Mouse (Mus musculus) forebrain, embryonic 12.5 days (tissue): ENCODE measurements around the gene Pip4k2b. TPM values are rescaled to one million over a fixed set of nuclear protein-coding genes. Genes with fewer than 3 reads are reported as not detected.
"Not testable (repeated sequence)": the region's sequence is repeated elsewhere in the genome, so short reads cannot be mapped to it uniquely, and the experiment has no call there.

Experiments
- ATAC-seq: fragments of 200-750 bp; cut with Nextera tagmentation; 2 replicates; pipeline ENCODE4 v1.8.0; 2017; ENCODE audit warnings: moderate TSS enrichment; ENCODE audit not compliant: low FRiP score
- H3K27ac ChIP-seq: fragments of 300-500 bp; sonication (generic); 2 replicates; pipeline ENCODE4 v1.5.1; 2016; ENCODE audit warnings: mild to moderate bottlenecking
- H3K27me3 ChIP-seq: fragments of 300-500 bp; sonication (generic); 2 replicates; pipeline ENCODE4 v1.6.1; 2016; ENCODE audit warnings: mild to moderate bottlenecking
- H3K36me3 ChIP-seq: fragments of 300-500 bp; sonication (generic); replicated peaks from 2 replicates; pipeline ENCODE4 v1.6.1; 2016; ENCODE audit warnings: mild to moderate bottlenecking
- H3K4me1 ChIP-seq: fragments of 300-500 bp; sonication (generic); 2 replicates; pipeline ENCODE4 v1.6.1; 2016
- H3K4me2 ChIP-seq: fragments of 300-500 bp; sonication (generic); 2 replicates; pipeline ENCODE4 v1.6.1; 2016; ENCODE audit warnings: mild to moderate bottlenecking, moderate library complexity
- H3K4me3 ChIP-seq: fragments of 300-500 bp; sonication (generic); replicated peaks from 2 replicates; pipeline ENCODE4 v1.5.1; 2016; ENCODE audit warnings: mild to moderate bottlenecking
- H3K9ac ChIP-seq: fragments of 300-500 bp; sonication (generic); 2 replicates; pipeline ENCODE4 v1.6.1; 2016; ENCODE audit warnings: mild to moderate bottlenecking
- H3K9me3 ChIP-seq: fragments of 300-500 bp; sonication (generic); 2 replicates; pipeline ENCODE4 v1.6.1; 2016
- WGBS: fragments of 180-500 bp; shearing (Covaris S2); methylation state at CpG from one replicate; pipeline ENCODE4 v1.1.7; 2016; 5-methylcytosine and 5-hydroxymethylcytosine counted together
- polyA plus RNA-seq: library from polyadenylated mRNA; unstranded; fragments of >200 nt; fragmentation: Nextera tagmentation; extraction: Ambion mirVana; gene quantifications from 2 replicates; pipeline ENCODE4 v1.2.1, GENCODE M21; 2016

The Pip4k2b gene
- polyA plus RNA-seq, 1 experiment from 2014 or later: 2.7 TPM

DNA sequence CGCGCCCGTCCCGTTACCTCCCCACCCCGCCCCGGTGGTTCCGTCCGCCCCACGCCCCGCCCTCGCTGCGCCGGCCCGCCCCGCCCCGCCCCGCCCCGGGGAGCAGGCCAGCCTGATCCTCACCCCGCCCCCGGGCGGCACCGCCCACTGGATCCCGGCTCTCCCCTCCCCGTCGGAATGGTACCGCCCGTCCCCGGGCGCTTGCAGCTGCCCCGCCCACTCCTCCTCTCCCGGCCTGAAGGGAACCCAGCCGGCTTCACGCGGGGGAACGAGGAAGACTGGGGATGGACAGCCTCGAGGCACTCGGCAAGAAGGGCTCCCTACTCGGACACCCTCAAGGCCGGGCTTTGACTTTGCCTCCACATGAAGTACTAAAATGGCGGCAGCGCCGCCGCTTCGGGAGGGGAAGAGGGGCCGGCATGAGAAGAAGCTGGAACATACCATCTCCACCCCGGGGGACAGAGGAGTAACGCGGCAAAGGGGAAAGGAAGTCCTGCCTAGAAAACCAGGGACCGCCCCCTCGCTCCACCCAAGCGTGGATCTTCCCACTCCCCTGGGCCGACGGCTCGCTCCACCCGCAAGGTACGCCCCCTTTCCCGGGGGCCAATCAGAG lies 320 bp upstream of the Pip4k2b start:
- H3K9ac ChIP-seq: peak overlapping the region; percentile 80
- H3K27ac ChIP-seq: peak overlapping the region; percentile 92
- H3K4me1 ChIP-seq: peaks cover 27% of the 10 kb centered on the region
- ATAC-seq: peak; percentile 97
- H3K4me2 ChIP-seq: peak overlapping the region; percentile 78
- H3K9me3 ChIP-seq: no peaks in the 10 kb centered on the region
- no peaks in the 10 kb centered on the region for H3K27me3 ChIP-seq
- H3K36me3 ChIP-seq: peaks cover 34% of the 10 kb centered on the region
- peak overlapping the region; percentile 72 for H3K4me3 ChIP-seq
- WGBS: under 1% methylated on average over 32 of the region's 57 CpGs

DNA sequence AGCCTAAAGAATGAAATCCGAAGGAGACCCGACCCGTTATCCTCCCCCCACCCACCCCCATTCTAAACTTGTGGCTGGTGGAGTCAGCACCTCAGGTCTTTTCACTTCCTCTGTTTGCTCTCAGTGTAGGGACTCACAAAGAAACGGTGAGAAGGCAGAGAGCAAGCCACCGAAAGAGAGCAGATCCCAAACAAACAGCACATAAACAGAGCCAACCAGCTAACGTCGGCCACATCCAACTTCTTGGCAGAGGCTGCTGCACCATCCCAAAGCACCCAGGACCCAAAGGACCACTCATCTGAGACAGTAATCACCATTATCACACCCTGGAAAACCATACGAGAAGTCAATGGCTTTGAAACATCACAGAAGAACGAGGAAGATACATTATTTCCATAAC lies 1.1 kb downstream of the Pip4k2b start:
- Histone ChIP-seq H3K9ac (peak overlapping the region; percentile 80), H3K36me3 (peaks cover 23% of the 10 kb centered on the region), H3K27me3 (no peaks in the 10 kb centered on the region), H3K9me3 (no peaks in the 10 kb centered on the region), H3K4me1 (peaks cover 28% of the 10 kb centered on the region), H3K27ac (0 out of 2 replicates have a peak overlapping the region, but pooled peaks have one; percentile 86), H3K4me2 (peak overlapping the region; percentile 78), H3K4me3 (peak overlapping the region; percentile 72)
- ATAC-seq: no peak
- WGBS: 51% methylated on average over 9 of the region's 9 CpGs

DNA sequence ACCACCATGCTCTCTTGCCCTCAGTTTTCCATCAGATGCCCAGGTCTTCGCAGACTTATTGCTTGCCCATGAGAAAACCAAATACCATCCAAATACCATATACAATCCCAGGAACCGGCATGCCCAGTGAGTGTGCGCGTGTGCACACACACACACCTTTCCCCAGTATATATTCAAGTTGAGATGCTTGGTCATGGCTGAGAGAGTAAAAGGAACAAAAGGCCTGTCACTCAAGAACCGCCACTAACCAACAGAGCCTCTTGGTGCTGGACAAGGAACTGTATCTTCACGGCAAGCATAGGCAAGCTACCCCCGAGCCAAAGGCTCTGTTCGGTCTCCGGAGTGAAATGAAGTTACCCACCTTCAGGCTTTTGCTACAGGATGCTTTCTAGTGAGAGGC lies 1.9 kb downstream of the Pip4k2b start:
- ATAC-seq: no peak
- peak overlapping the region; percentile 72 for H3K4me3 ChIP-seq
- WGBS: 78% methylated on average over 9 of the region's 9 CpGs

DNA sequence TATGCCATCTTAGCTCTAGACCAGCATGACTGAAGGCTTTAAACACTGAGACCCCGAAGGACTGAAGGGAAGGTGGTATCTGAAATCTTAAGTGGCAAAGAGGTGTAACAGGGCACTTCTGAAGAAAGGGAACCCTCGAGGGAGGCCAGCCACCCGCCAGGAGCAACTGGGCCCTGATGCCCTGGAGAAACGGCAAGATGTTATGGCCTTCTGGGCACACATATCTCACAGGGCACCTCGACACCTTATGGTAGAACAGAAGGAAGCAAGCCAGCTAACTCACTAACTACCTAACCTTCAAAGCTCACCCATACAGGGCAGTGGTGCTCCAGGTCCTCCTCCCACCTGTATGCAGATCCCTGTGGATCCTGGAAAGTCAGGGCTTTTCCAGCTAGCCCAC lies 2.3 kb downstream of the Pip4k2b start:
- H3K4me3 ChIP-seq: no peak overlapping the region
- no peaks in the 10 kb centered on the region for H3K27me3 ChIP-seq
- ATAC-seq: no peak
- peaks cover 13% of the 10 kb centered on the region for H3K36me3 ChIP-seq
- H3K4me1 ChIP-seq: peaks cover 28% of the 10 kb centered on the region
- H3K9me3 ChIP-seq: no peaks in the 10 kb centered on the region
- peak overlapping the region; percentile 78 for H3K4me2 ChIP-seq
- 97% methylated on average over 5 of the region's 5 CpGs for WGBS
- H3K27ac ChIP-seq: no peak overlapping the region
- H3K9ac ChIP-seq: no peak overlapping the region

More for the DNA sequence above, 1.9 kb downstream of the Pip4k2b start:
- Histone ChIP-seq H3K4me1 (peaks cover 28% of the 10 kb centered on the region), H3K9me3 (no peaks in the 10 kb centered on the region), H3K36me3 (peaks cover 16% of the 10 kb centered on the region), H3K4me2 (peak overlapping the region; percentile 78), H3K27ac (no peak overlapping the region), H3K9ac (peak overlapping the region; percentile 29; the same call in 1 of the 2 replicates), H3K27me3 (no peaks in the 10 kb centered on the region)

DNA sequence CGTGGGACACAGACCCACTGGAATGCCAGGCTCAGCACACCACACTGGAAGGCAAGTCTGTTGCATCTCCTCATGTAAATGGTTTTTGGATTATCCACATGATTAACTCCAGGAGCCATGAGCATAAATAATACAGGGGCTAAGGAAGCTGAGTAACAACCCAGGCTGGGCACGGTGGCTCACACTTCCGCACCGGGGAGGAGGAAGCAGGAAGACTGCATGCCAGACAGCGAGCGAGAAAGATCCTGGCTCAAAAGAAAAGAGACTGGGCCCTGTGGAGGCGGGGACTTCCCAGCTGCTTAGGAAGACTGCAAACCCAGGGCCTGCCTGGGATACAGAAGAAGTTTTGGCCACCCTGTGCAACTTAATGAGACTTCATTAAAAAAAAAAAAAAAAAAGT lies 4.3 kb downstream of the Pip4k2b start:
- 42% methylated on average over 7 of the region's 7 CpGs for whole genome bisulfite sequencing
- no peak overlapping the region for H3K4me3 ChIP-seq
- no peak overlapping the region for H3K9ac ChIP-seq
- peaks cover 28% of the 10 kb centered on the region for H3K4me1 ChIP-seq
- 0 out of 2 replicates have a peak overlapping the region, but pooled peaks have one; percentile 25 for H3K27ac ChIP-seq
- no peaks in the 10 kb centered on the region for H3K9me3 ChIP-seq
- H3K27me3 ChIP-seq: no peaks in the 10 kb centered on the region
- H3K36me3 ChIP-seq: no peaks in the 10 kb centered on the region; the same call in 1 of the 2 replicates
- no peak for ATAC-seq
- no peak overlapping the region; the same call in 1 of the 2 replicates for H3K4me2 ChIP-seq

DNA sequence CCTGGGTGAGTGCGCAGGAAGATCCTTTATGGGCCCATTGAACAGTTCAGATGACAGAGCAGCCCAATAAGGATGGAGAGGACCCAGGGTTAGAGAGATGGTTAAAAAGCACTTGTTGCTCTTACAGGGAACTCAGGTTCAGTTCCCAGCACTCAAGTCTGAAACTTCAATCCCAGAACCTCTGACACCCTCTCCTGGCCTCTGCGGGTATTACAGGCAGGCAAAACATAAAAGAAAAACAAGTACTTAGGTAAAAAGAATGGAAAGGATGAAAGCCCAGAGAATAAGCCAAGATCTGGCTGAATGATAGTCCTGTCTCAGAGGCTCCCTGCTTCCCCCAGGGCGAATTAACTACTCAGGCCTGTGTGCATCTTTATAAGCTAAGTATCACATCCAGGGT lies 5.3 kb downstream of the Pip4k2b start:
- no peaks in the 10 kb centered on the region for H3K27me3 ChIP-seq
- WGBS: 90% methylated on average over 3 of the region's 3 CpGs
- no peaks in the 10 kb centered on the region for H3K9me3 ChIP-seq
- no peak for ATAC-seq
- H3K4me2 ChIP-seq: no peak overlapping the region
- peaks cover 30% of the 10 kb centered on the region for H3K4me1 ChIP-seq
- no peaks in the 10 kb centered on the region; the same call in 1 of the 2 replicates for H3K36me3 ChIP-seq
- H3K9ac ChIP-seq: no peak overlapping the region
- no peak overlapping the region for H3K27ac ChIP-seq
- no peak overlapping the region for H3K4me3 ChIP-seq

DNA sequence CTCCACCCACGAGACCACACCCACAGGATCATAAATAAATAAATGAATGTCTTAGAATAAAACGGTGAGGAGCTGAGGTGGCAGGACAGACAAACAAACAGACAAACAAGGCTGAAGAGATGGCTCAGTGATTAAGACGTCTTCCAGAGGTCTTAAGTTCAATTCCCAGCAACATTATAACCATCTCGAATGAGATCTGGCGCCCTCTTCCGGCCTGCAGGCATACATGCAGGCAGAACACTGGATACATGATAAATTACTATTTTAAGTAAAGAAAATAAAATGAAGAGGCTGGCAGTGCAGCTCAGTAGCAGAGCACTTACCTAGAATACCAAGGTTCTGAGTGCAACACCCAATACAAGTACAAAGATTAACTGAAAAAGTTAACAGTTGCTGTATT lies 5.8 kb downstream of the Pip4k2b start:
- Histone ChIP-seq H3K9ac (no peak overlapping the region), H3K4me1 (peaks cover 31% of the 10 kb centered on the region), H3K4me2 (no peak overlapping the region), H3K27ac (no peak overlapping the region), H3K36me3 (no peaks in the 10 kb centered on the region; the same call in 1 of the 2 replicates), H3K27me3 (no peaks in the 10 kb centered on the region), H3K9me3 (no peaks in the 10 kb centered on the region), H3K4me3 (no peak overlapping the region)
- 66% methylated on average over 6 of the region's 6 CpGs for WGBS
- no peak for ATAC-seq

DNA sequence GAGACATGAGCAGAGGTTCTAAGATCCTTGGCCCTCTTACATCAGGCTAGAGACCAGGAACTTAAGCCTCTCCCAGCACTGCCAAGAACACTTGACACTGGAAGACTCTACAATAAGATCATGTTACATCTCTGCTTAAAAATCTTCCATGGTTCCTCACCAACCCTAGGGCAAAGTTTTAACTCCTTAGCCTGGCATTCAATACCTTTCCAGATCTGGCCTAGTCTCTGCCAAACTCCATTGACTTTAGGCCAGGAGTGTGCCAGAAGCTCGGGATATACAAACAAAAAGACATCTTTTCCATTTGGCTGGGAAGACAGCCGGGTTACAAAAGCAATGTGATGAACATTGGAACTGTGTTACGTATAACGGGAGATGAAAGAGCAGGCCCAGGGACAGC lies 6.9 kb downstream of the Pip4k2b start:
- Histone ChIP-seq H3K4me2 (no peak overlapping the region), H3K27ac (no peak overlapping the region), H3K4me1 (peaks cover 20% of the 10 kb centered on the region), H3K4me3 (no peak overlapping the region), H3K9ac (no peak overlapping the region), H3K27me3 (no peaks in the 10 kb centered on the region), H3K9me3 (no peaks in the 10 kb centered on the region), H3K36me3 (no peaks in the 10 kb centered on the region; the same call in 1 of the 2 replicates)
- ATAC-seq: no peak
- 86% methylated on average over 4 of the region's 4 CpGs for WGBS

DNA sequence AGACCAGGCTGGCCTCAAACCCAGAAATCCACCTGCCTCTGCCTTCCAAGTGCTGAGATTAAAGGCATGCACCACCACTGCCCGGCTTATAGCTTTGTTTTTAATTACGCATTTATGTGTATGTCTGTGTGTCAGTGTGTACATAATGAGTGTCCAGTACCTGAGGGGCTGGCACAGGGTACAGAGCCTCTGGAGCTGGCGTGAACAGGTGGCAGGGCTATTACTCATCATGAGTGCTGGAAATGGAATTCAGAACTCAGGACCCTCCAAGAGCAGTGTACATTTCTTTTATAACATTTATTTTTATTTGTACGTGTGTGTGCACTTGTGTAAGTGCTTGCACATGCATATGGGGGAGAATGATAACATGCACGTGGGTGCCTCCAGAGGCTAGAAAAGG lies 7.9 kb downstream of the Pip4k2b start:
- WGBS: 92% methylated on average over 5 of the region's 5 CpGs
- ATAC-seq: no peak
- Histone ChIP-seq H3K4me3 (no peak overlapping the region), H3K36me3 (peaks cover 7% of the 10 kb centered on the region), H3K4me1 (peaks cover 13% of the 10 kb centered on the region), H3K9me3 (no peaks in the 10 kb centered on the region), H3K27ac (no peak overlapping the region), H3K9ac (no peak overlapping the region), H3K27me3 (no peaks in the 10 kb centered on the region), H3K4me2 (no peak overlapping the region)

DNA sequence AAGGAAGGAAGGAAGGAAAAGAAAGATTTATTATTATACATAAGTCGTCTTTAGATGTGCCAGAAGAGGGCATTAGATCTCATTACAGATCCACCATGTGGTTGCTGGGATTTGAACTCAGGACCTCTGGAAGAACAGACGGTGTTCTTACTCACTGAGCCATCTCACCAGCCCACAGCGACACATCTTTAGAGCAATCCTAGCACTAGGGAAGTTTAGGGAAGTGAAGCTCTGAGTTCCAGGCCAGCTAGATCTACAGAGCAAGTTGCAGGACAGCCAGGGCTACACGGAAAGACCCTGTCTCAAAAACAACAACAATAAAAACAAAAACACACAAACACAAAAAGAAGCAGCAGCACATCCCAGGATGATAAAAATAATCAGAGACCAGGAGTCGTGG lies 9.7 kb downstream of the Pip4k2b start:
- not testable (repeated sequence) for H3K4me1 ChIP-seq, H3K4me2 ChIP-seq, H3K27ac ChIP-seq, H3K4me3 ChIP-seq, H3K9ac ChIP-seq, H3K9me3 ChIP-seq, H3K27me3 ChIP-seq, ATAC-seq
- WGBS: 81% methylated on average over 5 of the region's 5 CpGs
- peaks cover 22% of the 10 kb centered on the region for H3K36me3 ChIP-seq

DNA sequence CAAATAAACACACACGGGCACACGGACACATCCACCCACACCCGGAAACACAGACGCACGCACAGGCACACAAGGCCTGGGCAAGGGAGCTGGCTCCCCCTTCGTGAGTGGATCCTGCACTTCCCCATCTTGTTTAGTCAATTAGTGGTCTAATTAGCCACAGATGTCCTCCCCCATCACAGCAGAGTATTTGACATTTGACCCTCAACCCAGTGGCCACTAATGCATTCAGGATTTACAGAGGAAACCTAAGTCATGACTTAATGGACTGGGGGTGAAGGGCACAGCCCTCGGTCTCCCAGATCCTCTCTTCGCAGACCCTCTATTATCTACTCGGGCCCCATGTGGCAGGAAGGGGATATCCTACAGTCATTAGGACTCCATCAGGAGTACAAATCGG lies 10.8 kb downstream of the Pip4k2b start:
- H3K27me3 ChIP-seq: no peaks in the 10 kb centered on the region
- WGBS: 41% methylated on average over 10 of the region's 10 CpGs

DNA sequence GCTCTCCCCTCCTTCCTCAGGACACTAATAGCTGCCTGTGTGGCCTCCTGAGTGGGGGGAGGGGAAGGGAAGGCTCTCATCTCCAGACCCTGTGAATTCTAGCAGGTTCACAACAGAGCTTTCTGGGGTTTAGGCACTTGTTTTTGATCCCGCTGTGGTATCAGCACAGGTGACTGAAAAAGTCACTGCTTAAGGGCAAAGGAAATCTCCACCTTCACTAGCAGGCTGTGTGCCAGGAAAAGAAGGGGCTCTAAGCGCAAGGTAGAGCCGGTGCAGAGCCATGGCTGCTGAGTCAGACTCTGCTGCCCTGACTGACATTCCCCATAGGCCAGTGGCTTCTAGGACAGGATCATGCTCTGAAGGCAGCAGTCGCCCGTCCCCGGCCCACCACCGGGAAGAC lies 15.8 kb downstream of the Pip4k2b start:
- peaks cover 80% of the 10 kb centered on the region for H3K36me3 ChIP-seq
- no peak overlapping the region for H3K4me2 ChIP-seq
- H3K4me3 ChIP-seq: no peak overlapping the region
- H3K9me3 ChIP-seq: no peaks in the 10 kb centered on the region
- H3K9ac ChIP-seq: no peak overlapping the region; the same call in 1 of the 2 replicates
- no peaks in the 10 kb centered on the region for H3K27me3 ChIP-seq
- H3K27ac ChIP-seq: no peak overlapping the region
- H3K4me1 ChIP-seq: no peaks in the 10 kb centered on the region
- no peak for ATAC-seq
- WGBS: 85% methylated on average over 7 of the region's 7 CpGs

More for the DNA sequence above, 10.8 kb downstream of the Pip4k2b start:
- H3K4me2 ChIP-seq: no peak overlapping the region
- H3K27ac ChIP-seq: no peak overlapping the region
- H3K4me3 ChIP-seq: no peak overlapping the region
- peaks cover 33% of the 10 kb centered on the region for H3K36me3 ChIP-seq
- peaks cover 4% of the 10 kb centered on the region; the same call in 1 of the 2 replicates for H3K4me1 ChIP-seq
- H3K9ac ChIP-seq: no peak overlapping the region
- ATAC-seq: no peak
- no peaks in the 10 kb centered on the region for H3K9me3 ChIP-seq

DNA sequence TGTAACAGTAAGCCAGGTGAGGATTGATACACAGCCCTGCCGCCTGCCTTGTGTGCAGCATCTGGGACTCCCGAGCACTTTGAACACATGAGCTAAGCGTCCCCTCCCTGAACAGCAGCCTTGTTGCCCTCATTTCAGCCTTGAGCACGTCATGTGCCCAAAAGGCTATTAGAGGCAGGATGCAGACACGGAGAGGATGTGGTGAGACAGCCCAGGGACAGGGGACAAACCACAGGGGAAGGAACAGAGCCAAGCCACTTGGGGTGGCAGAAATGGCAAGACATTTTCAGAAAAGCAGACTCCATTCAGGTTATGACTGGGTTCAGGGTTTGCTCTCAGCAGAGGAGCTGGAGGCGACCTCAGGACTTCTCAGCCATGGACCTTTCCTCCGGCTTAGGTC lies 16.2 kb downstream of the Pip4k2b start:
- WGBS: 86% methylated on average over 7 of the region's 7 CpGs
- H3K36me3 ChIP-seq: peaks cover 83% of the 10 kb centered on the region

More for the DNA sequence above, 16.2 kb downstream of the Pip4k2b start:
- Histone ChIP-seq H3K27ac (no peak overlapping the region), H3K9ac (no peak overlapping the region), H3K4me2 (no peak overlapping the region), H3K4me1 (no peaks in the 10 kb centered on the region), H3K4me3 (no peak overlapping the region), H3K9me3 (no peaks in the 10 kb centered on the region), H3K27me3 (no peaks in the 10 kb centered on the region)
- no peak for ATAC-seq
